Mouse (Mus musculus) hindbrain, embryonic 10.5 days (tissue): ENCODE measurements around the gene Tent5c. TPM values are rescaled to one million over a fixed set of nuclear protein-coding genes. Genes with fewer than 3 reads are reported as not detected.

Experiments used
- DNase-seq: peaks from one replicate; pipeline ENCODE4 v3.0.0-alpha.2; 2017; ENCODE audit warnings: low spot score
- H3K27ac ChIP-seq: fragments of 300-500 bp; sonication (generic); 2 replicates; pipeline ENCODE4 v1.5.1; 2016; ENCODE audit warnings: mild to moderate bottlenecking, moderate library complexity
- H3K27me3 ChIP-seq: fragments of 300-500 bp; sonication (generic); 2 replicates; pipeline ENCODE4 v1.6.1; 2016; ENCODE audit warnings: mild to moderate bottlenecking; ENCODE audit not compliant: poor library complexity, insufficient read depth, severe bottlenecking
- H3K36me3 ChIP-seq: fragments of 300-500 bp; sonication (generic); 2 replicates; pipeline ENCODE4 v1.6.1; 2016; ENCODE audit warnings: mild to moderate bottlenecking, moderate library complexity
- H3K4me1 ChIP-seq: fragments of 300-500 bp; sonication (generic); replicated peaks from 2 replicates; pipeline ENCODE4 v1.6.1; 2016; ENCODE audit warnings: mild to moderate bottlenecking
- H3K4me3 ChIP-seq: fragments of 300-500 bp; sonication (generic); 2 replicates; pipeline ENCODE4 v1.5.1; 2016; ENCODE audit warnings: mild to moderate bottlenecking, moderate library complexity
- H3K9me3 ChIP-seq: fragments of 300-500 bp; sonication (generic); 2 replicates; pipeline ENCODE4 v1.6.1; 2016; ENCODE audit warnings: mild to moderate bottlenecking, moderate library complexity
- WGBS: fragments of 180-500 bp; shearing (Covaris S2); methylation state at CpG from one replicate; pipeline ENCODE4 v1.1.7; 2016; 5-methylcytosine and 5-hydroxymethylcytosine counted together
- polyA plus RNA-seq: library from polyadenylated mRNA; unstranded; fragments of >200 nt; fragmentation: Nextera tagmentation; extraction: Ambion mirVana; gene quantifications from 2 replicates; pipeline ENCODE4 v1.2.1, GENCODE M21; 2016

The Tent5c gene
- polyA plus RNA-seq, 1 experiment from 2014 or later: 2.2 TPM

DNA sequence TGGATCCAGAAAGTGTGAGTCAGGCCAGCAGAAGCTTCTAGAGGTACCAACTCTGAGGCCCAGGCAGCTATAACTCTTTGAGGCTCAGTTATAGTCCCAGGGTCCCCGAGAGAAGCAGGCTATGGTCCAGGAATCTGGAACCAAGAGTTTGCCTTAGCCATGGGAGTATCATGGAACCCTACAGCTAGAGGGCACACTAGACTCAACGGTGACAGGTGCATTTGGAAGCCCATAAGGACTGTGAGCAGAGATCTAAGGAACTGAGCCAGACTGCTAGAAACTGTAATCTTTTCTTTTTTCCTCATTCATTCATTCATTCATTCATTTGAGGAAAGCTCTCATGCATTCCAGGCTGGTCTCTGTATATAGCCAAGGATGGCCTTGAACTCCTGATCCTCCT lies 28.6 kb downstream of the Tent5c start:
- H3K36me3 ChIP-seq: no peaks in the 10 kb centered on the region
- peaks cover 22% of the 10 kb centered on the region for H3K4me1 ChIP-seq
- H3K4me3 ChIP-seq: no peak overlapping the region
- 86% methylated on average over 2 of the region's 2 CpGs for WGBS
- H3K27me3 ChIP-seq: no peaks in the 10 kb centered on the region
- H3K9me3 ChIP-seq: no peaks in the 10 kb centered on the region
- no peak for DNase-seq
- no peak overlapping the region for H3K27ac ChIP-seq

GRCm38 (mm10) chr3:100443798-100444500 lies 45.2 kb downstream of the Tent5c start:
- 85% methylated on average over 7 of the region's 7 CpGs for WGBS
- no peaks in the 10 kb centered on the region for H3K9me3 ChIP-seq
- H3K27me3 ChIP-seq: no peaks in the 10 kb centered on the region
- H3K4me1 ChIP-seq: peaks cover 6% of the 10 kb centered on the region; the same call in 1 of the 2 replicates
- no peak overlapping the region for H3K27ac ChIP-seq
- no peak for DNase-seq
- no peak overlapping the region for H3K4me3 ChIP-seq
- H3K36me3 ChIP-seq: no peaks in the 10 kb centered on the region

DNA sequence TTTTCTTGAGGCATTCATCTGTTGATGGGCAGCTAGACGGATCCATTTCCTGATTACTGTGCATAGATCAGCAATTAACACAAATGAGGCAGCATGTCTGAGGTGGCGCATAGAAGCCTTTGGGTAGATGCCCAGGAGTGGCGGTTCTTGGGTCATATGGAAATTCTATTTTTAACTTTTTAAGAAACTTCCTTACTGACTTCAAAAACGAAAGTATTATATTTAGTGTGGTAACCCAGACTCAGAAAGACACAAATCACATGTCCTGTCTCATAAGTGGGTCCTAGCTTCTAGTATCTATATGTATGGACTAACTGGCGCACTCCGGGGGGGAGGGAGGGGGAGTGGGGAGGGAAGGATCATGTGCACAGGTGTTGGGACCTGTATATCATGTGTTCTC lies 46.6 kb downstream of the Tent5c start:
- DNase-seq: no peak
- H3K27me3 ChIP-seq: no peaks in the 10 kb centered on the region
- no peaks in the 10 kb centered on the region for H3K9me3 ChIP-seq
- 92% methylated on average over 6 of the region's 6 CpGs for WGBS
- H3K36me3 ChIP-seq: no peaks in the 10 kb centered on the region
- peaks cover under 1% of the 10 kb centered on the region; the same call in 1 of the 2 replicates for H3K4me1 ChIP-seq
- no peak overlapping the region for H3K27ac ChIP-seq
- H3K4me3 ChIP-seq: no peak overlapping the region

GRCm38 (mm10) chr3:100440754-100441153 lies 48.4 kb downstream of the Tent5c start:
- Histone ChIP-seq H3K4me1 (no peaks in the 10 kb centered on the region), H3K27me3 (no peaks in the 10 kb centered on the region), H3K36me3 (no peaks in the 10 kb centered on the region), H3K27ac (no peak overlapping the region), H3K4me3 (no peak overlapping the region), H3K9me3 (no peaks in the 10 kb centered on the region)
- no peak for DNase-seq
- 84% methylated on average over 4 of the region's 4 CpGs for WGBS

- 81% methylated on average over 6 of the region's 6 CpGs for WGBS
- H3K4me1 ChIP-seq: no peaks in the 10 kb centered on the region
Measured at GRCm38 (mm10) chr3:100440009-100440408, 49.1 kb downstream of the Tent5c start.

GRCm38 (mm10) chr3:100439088-100439487 lies 50.0 kb downstream of the Tent5c start:
- 79% methylated on average over 3 of the region's 3 CpGs for WGBS
- Histone ChIP-seq H3K27me3 (no peaks in the 10 kb centered on the region), H3K4me1 (no peaks in the 10 kb centered on the region), H3K36me3 (no peaks in the 10 kb centered on the region), H3K4me3 (no peak overlapping the region), H3K9me3 (no peaks in the 10 kb centered on the region), H3K27ac (peak overlapping the region; percentile 23; the same call in 1 of the 2 replicates)
- DNase-seq: no peak

More at GRCm38 (mm10) chr3:100440009-100440408, 49.1 kb downstream of the Tent5c start:
- no peaks in the 10 kb centered on the region for H3K27me3 ChIP-seq
- no peak overlapping the region for H3K4me3 ChIP-seq
- H3K36me3 ChIP-seq: no peaks in the 10 kb centered on the region
- H3K9me3 ChIP-seq: no peaks in the 10 kb centered on the region
- no peak overlapping the region for H3K27ac ChIP-seq
- DNase-seq: no peak

- Histone ChIP-seq H3K4me3 (no peak overlapping the region), H3K36me3 (no peaks in the 10 kb centered on the region), H3K27me3 (no peaks in the 10 kb centered on the region), H3K27ac (peak overlapping the region; percentile 23; the same call in 1 of the 2 replicates), H3K9me3 (no peaks in the 10 kb centered on the region), H3K4me1 (no peaks in the 10 kb centered on the region)
- DNase-seq: no peak
- WGBS: 82% methylated on average over 4 of the region's 4 CpGs
Measured at GRCm38 (mm10) chr3:100438461-100439002, 50.6 kb downstream of the Tent5c start.

- Histone ChIP-seq H3K27ac (no peak overlapping the region), H3K9me3 (no peaks in the 10 kb centered on the region), H3K36me3 (no peaks in the 10 kb centered on the region), H3K4me1 (no peaks in the 10 kb centered on the region), H3K27me3 (no peaks in the 10 kb centered on the region), H3K4me3 (no peak overlapping the region)
- 87% methylated on average over 7 of the region's 7 CpGs for WGBS
- DNase-seq: no peak
Measured at GRCm38 (mm10) chr3:100436756-100437155, 52.4 kb downstream of the Tent5c start.

DNA sequence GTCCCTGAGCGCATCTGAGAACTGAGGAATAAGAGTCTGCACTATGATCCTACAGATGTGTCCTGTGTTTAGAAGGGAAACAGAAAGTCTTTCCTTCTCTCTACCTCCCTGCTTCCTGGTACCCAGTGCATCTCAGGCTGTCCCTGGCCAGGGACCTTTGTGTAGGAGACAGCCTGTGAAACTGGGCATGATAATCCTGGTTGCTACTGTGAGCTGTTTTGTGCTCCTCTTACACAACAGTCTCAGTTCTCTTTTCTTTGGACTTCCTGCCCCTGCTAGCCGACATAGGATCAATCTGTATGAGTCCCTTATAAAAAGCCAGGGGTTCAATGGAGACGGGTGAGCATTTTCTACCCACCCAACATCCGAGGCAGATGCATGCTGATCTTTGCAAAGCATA lies 57.4 kb downstream of the Tent5c start:
- no peak overlapping the region for H3K4me3 ChIP-seq
- 0 out of 2 replicates have a peak, but pooled peaks cover 5% of the 10 kb centered on the region for H3K4me1 ChIP-seq
- H3K9me3 ChIP-seq: no peaks in the 10 kb centered on the region
- 85% methylated on average over 4 of the region's 4 CpGs for WGBS
- no peaks in the 10 kb centered on the region for H3K27me3 ChIP-seq
- H3K27ac ChIP-seq: no peak overlapping the region
- H3K36me3 ChIP-seq: no peaks in the 10 kb centered on the region
- DNase-seq: no peak

- Histone ChIP-seq H3K4me3 (no peak overlapping the region), H3K27me3 (no peaks in the 10 kb centered on the region), H3K27ac (no peak overlapping the region), H3K36me3 (no peaks in the 10 kb centered on the region), H3K9me3 (no peaks in the 10 kb centered on the region), H3K4me1 (0 out of 2 replicates have a peak, but pooled peaks cover 5% of the 10 kb centered on the region)
- WGBS: 82% methylated on average over 1 of the region's 1 CpGs
- no peak for DNase-seq
Measured at GRCm38 (mm10) chr3:100430731-100431130, 58.4 kb downstream of the Tent5c start.

- 0 out of 2 replicates have a peak, but pooled peaks cover 5% of the 10 kb centered on the region for H3K4me1 ChIP-seq
- 93% methylated on average over 5 of the region's 5 CpGs for WGBS
Measured at GRCm38 (mm10) chr3:100430101-100430500, 59.0 kb downstream of the Tent5c start.

GRCm38 (mm10) chr3:100429667-100430066 lies 59.5 kb downstream of the Tent5c start:
- H3K4me1 ChIP-seq: 0 out of 2 replicates have a peak, but pooled peaks cover 5% of the 10 kb centered on the region
- peak overlapping the region; percentile 45; the same call in 1 of the 2 replicates for H3K27ac ChIP-seq
- H3K27me3 ChIP-seq: no peaks in the 10 kb centered on the region
- H3K9me3 ChIP-seq: no peaks in the 10 kb centered on the region
- WGBS: 80% methylated on average over 4 of the region's 4 CpGs
- H3K36me3 ChIP-seq: no peaks in the 10 kb centered on the region
- H3K4me3 ChIP-seq: no peak overlapping the region
- DNase-seq: no peak

More at GRCm38 (mm10) chr3:100430101-100430500, 59.0 kb downstream of the Tent5c start:
- Histone ChIP-seq H3K9me3 (no peaks in the 10 kb centered on the region), H3K27me3 (no peaks in the 10 kb centered on the region), H3K27ac (no peak overlapping the region), H3K4me3 (no peak overlapping the region), H3K36me3 (no peaks in the 10 kb centered on the region)
- DNase-seq: no peak

DNA sequence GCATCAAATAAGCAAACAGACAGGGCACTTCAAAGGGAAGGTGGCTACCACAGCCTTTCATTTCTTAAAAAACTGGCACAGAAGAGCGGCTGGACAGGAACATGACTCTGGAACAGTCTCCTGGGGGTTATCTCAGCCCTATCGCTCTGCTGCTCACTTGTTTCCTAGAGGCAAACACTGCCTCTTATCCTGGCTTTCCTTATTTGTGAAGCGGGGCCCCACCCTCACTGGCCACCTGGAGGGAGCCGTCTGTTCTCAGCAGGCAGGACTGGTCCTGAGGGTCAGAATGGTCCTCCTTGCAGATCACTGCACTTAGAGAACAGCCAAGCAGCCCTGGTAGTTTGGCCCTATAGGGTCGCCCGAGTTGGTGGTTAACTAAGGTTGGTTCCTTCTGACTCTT lies 61.6 kb downstream of the Tent5c start:
- Histone ChIP-seq H3K4me1 (0 out of 2 replicates have a peak, but pooled peaks cover 5% of the 10 kb centered on the region), H3K27ac (no peak overlapping the region), H3K4me3 (no peak overlapping the region), H3K27me3 (no peaks in the 10 kb centered on the region), H3K9me3 (no peaks in the 10 kb centered on the region), H3K36me3 (no peaks in the 10 kb centered on the region)
- DNase-seq: no peak
- 61% methylated on average over 6 of the region's 6 CpGs for WGBS
